Mouse (Mus musculus) forebrain, embryonic 10.5 days (tissue): ENCODE data around the gene Ehd1. TPM values are rescaled to one million over a fixed set of nuclear protein-coding genes. Genes with fewer than 3 reads are reported as not detected.

Experiments used
- DNase-seq: peaks from one replicate; pipeline ENCODE4 v3.0.0-alpha.2; 2017; ENCODE audit warnings: low spot score; ENCODE audit errors: extremely low spot score
- H3K27ac ChIP-seq: fragments of 300-500 bp; sonication (generic); 2 replicates; pipeline ENCODE4 v1.5.1; 2016; ENCODE audit warnings: mild to moderate bottlenecking
- H3K27me3 ChIP-seq: fragments of 300-500 bp; sonication (generic); 2 replicates; pipeline ENCODE4 v1.6.1; 2016; ENCODE audit warnings: mild to moderate bottlenecking; ENCODE audit not compliant: poor library complexity, severe bottlenecking
- H3K36me3 ChIP-seq: fragments of 300-500 bp; sonication (generic); replicated peaks from 2 replicates; pipeline ENCODE4 v1.6.1; 2016; ENCODE audit warnings: mild to moderate bottlenecking, moderate library complexity
- H3K4me1 ChIP-seq: fragments of 300-500 bp; sonication (generic); 2 replicates; pipeline ENCODE4 v1.6.1; 2016
- H3K4me3 ChIP-seq: fragments of 300-500 bp; sonication (generic); 2 replicates; pipeline ENCODE4 v1.5.1; 2016; ENCODE audit warnings: mild to moderate bottlenecking, moderate library complexity
- H3K9me3 ChIP-seq: fragments of 300-500 bp; sonication (generic); 2 replicates; pipeline ENCODE4 v1.6.1; 2016; ENCODE audit warnings: mild to moderate bottlenecking, moderate library complexity
- WGBS: fragments of 180-500 bp; shearing (Covaris S2); methylation state at CpG from one replicate; pipeline ENCODE4 v1.1.7; 2016; 5-methylcytosine and 5-hydroxymethylcytosine counted together
- polyA plus RNA-seq: library from polyadenylated mRNA; unstranded; fragments of >200 nt; fragmentation: Nextera tagmentation; extraction: Ambion mirVana; gene quantifications from 2 replicates; pipeline ENCODE4 v1.2.1, GENCODE M21; 2016

The Ehd1 gene
- polyA plus RNA-seq, 1 experiment from 2014 or later: 82.1 TPM

DNA sequence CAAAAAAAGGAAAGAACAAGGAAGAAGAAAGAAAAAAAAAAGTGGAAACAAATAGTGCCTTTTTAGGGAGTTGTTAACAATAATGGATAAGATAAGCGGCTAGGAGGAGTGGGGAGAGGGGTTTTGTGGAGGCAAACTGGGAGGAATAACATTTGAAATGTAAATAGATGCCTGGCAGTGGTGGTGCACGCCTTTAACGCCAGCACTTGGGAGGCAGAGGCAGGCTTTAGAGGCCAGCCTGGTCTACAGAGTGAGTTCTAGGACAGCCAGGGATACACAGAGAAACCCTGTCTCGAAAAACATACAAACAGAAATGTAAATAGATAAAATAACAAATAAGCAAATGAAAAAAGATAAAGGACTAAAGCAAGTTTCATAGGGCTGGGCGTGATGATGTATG lies 35.8 kb upstream of the Ehd1 start:
- H3K27ac ChIP-seq: peak overlapping the region; percentile 87
- WGBS: 44% methylated on average over 5 of the region's 5 CpGs
- peaks cover 16% of the 10 kb centered on the region for H3K36me3 ChIP-seq
- no peaks in the 10 kb centered on the region for H3K9me3 ChIP-seq
- DNase-seq: no peak
- no peaks in the 10 kb centered on the region for H3K27me3 ChIP-seq
- H3K4me3 ChIP-seq: peak overlapping the region; percentile 92; the same call in 1 of the 2 replicates
- H3K4me1 ChIP-seq: peaks cover 30% of the 10 kb centered on the region

DNA sequence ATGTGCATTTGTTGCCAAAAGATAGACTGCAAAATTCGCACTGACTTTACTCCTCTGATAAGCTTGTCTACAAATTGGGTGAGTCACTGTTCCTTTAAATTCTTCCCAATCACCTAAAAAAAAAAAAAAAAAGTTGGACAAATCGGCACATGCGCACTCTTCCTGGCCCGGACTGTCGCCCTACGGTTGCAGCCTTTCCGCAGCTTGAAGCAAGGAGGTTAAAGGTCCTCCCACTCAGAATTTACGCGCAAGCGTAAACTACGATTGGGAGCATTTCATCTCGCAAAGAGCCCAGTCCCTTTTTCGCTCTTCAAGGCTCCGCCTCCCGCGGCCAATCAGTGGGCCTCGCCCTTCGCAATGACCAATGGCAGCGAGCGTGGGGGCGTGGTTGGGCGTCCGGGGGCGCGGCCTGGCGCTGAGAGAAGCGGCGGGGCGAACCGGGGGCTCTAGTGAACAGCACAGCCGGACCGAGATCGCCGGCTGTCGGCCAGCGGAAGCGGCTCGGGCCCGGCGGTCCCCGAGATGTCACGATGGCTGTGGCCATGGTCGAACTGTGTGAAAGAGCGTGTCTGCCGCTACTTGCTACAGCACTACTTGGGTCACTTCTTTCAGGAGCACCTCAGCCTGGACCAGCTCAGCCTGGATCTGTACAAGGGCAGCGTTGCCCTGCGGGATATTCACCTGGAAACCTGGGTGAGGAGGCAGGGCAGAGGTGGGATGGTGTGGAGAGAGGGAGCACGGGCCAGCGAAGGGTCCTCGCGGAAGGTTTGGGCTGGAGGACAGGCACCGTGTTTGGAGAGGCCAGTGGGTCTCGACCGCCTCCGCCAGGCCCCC lies 35.0 kb upstream of the Ehd1 start, which contains the start of gene Atg2a:
TSS of gene Atg2a (plus strand) at position 395 of the 834 bp plus-strand sequence.
- WGBS: under 1% methylated on average over 55 of the region's 55 CpGs
- Histone ChIP-seq H3K9me3 (no peaks in the 10 kb centered on the region), H3K27ac (peak within 1 kb of the TSS; percentile 87)

DNA sequence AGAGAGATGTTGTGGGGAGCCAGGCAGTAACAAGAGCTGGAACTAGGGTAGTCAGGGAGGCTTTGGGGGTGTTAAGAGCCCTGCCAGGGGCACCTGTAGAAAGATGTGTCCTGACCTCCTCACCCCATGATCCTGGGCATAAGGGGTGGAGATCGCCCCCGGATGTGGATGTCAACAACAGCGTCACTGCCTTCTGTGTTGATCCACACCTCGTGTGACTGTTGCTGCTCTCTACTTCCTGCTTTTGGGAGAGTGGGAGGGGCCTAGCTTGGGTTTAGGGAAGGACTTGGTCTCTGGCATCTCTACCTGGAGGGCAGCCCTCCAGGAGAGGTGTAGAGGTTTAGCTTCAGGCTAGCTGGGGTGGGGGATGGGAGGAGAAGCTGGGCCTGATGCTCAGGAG lies 34.2 kb upstream of the Ehd1 start:
- Histone ChIP-seq H3K27ac (peak overlapping the region; percentile 87), H3K4me1 (peaks cover 20% of the 10 kb centered on the region), H3K27me3 (no peaks in the 10 kb centered on the region), H3K36me3 (peaks cover 32% of the 10 kb centered on the region), H3K4me3 (peak overlapping the region; percentile 92), H3K9me3 (no peaks in the 10 kb centered on the region)
- DNase-seq: no peak
- WGBS: 3% methylated on average over 4 of the region's 4 CpGs

More for the DNA sequence above, 35.0 kb upstream of the Ehd1 start, which contains the start of gene Atg2a:
- peak; percentile 98 for DNase-seq
- Histone ChIP-seq H3K36me3 (peaks cover 24% of the 10 kb centered on the region), H3K4me3 (peak within 1 kb of the TSS; percentile 92), H3K27me3 (no peaks in the 10 kb centered on the region), H3K4me1 (peaks cover 22% of the 10 kb centered on the region)

DNA sequence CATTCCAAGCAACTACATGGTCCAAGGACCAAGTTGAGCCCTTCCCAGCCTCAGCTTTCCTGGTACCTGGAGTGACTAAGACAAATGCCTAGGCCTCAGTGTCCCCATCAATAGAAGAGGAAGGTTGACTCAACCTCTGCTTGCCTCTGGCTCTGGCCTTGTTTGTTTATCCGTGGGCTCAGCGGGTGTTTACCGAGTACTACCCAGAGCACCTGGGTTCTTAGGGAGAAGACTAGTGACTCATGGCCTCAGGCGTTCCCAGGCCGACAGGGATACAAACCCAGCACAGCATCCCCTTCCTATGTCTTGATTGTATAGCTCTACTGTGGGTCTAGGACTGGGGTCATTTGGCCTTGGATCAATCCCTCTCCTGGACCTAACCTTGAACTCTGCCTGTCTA lies 33.3 kb upstream of the Ehd1 start:
- H3K36me3 ChIP-seq: peaks cover 41% of the 10 kb centered on the region
- no peak overlapping the region for H3K27ac ChIP-seq
- H3K4me1 ChIP-seq: peaks cover 20% of the 10 kb centered on the region
- no peaks in the 10 kb centered on the region for H3K9me3 ChIP-seq
- DNase-seq: no peak
- H3K27me3 ChIP-seq: no peaks in the 10 kb centered on the region
- H3K4me3 ChIP-seq: peak overlapping the region; percentile 92
- 84% methylated on average over 5 of the region's 5 CpGs for WGBS

DNA sequence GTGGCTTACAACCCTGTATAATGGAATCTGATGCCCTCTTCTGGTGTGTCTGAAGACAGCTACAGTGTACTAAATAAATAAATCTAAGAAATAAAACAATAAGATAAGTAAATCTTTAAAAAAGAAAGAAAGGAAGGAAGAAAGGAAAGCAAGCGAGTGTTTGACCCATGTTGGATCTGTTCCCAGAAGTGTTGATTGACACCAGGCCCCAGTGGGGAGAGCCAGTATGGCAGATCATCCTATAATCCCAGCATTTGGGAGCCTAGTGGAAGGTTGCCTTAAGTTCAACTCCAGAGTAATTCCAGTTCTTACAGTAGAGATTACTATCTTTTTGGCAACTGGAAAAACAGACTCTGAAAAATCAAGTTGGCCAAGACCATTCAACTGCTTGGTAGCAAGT lies 30.7 kb upstream of the Ehd1 start:
- H3K4me1 ChIP-seq: peaks cover 16% of the 10 kb centered on the region
- H3K27ac ChIP-seq: no peak overlapping the region
- no peaks in the 10 kb centered on the region for H3K27me3 ChIP-seq
- 86% methylated on average over 1 of the region's 1 CpGs for WGBS
- H3K36me3 ChIP-seq: peaks cover 64% of the 10 kb centered on the region
- no peak overlapping the region for H3K4me3 ChIP-seq
- DNase-seq: no peak
- H3K9me3 ChIP-seq: no peaks in the 10 kb centered on the region

DNA sequence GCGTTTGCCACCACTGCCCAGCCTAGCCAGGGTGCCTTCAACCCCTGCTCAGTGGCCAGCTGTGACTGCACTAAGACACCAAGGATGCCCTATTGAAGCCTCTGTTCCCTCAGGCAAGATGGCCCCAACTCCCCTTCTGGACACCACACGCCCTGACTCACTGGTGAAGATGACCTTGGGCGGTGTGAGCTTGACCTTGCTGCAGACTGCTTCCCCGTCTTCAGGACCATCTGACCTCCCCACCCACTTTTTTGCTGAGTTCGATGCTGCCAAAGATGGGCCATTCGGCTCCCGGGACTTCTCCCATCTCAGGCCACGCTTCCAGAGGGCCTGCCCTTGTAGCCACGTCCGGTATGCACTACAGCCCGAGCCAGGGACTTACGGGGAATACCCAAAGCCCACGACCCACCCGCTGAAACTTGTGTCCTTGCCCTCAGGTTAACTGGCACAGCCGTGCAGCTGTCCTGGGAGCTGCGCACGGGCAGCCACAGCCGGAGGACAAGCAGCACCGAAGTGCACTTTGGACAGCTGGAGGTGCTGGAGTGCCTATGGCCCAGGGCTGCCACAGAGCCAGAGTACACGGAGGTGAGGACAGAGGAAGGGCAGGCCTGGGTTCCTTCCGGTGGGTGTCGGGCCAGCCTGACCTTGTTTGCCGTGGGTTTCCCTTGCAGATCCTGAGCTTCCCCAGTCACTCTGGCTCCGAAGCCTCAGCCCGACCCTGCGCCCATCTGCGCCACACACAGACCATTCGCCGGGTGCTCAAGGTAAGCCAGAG lies 28.8 kb upstream of the Ehd1 start:
- DNase-seq: no peak
- Histone ChIP-seq H3K36me3 (peaks cover 83% of the 10 kb centered on the region), H3K27ac (no peak overlapping the region), H3K4me1 (peaks cover 3% of the 10 kb centered on the region), H3K9me3 (no peaks in the 10 kb centered on the region), H3K4me3 (no peak overlapping the region), H3K27me3 (no peaks in the 10 kb centered on the region)
- 95% methylated on average over 29 of the region's 29 CpGs for WGBS

DNA sequence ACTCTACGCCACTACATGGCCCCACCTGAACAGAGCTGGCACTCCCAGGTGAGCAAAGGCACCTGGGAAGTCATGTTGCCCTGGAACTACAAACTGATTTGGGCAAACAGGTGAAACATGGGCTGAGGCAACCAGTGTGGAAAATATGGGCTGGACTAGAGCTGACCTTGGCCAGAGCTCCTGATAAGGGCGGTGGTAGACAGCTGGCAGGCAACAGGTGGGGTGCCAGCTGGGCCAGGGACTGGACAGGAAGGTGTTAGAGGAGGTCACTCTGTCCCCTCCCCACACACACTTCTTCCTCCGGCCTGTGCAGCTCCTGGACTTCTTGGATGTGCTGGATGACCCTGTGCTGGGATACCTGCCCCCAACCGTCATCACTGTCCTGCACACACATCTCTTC lies 23.5 kb upstream of the Ehd1 start:
- Histone ChIP-seq H3K27ac (no peak overlapping the region), H3K27me3 (no peaks in the 10 kb centered on the region), H3K4me3 (no peak overlapping the region), H3K36me3 (peaks cover 96% of the 10 kb centered on the region), H3K4me1 (no peaks in the 10 kb centered on the region), H3K9me3 (no peaks in the 10 kb centered on the region)
- WGBS: 94% methylated on average over 4 of the region's 4 CpGs
- DNase-seq: no peak

DNA sequence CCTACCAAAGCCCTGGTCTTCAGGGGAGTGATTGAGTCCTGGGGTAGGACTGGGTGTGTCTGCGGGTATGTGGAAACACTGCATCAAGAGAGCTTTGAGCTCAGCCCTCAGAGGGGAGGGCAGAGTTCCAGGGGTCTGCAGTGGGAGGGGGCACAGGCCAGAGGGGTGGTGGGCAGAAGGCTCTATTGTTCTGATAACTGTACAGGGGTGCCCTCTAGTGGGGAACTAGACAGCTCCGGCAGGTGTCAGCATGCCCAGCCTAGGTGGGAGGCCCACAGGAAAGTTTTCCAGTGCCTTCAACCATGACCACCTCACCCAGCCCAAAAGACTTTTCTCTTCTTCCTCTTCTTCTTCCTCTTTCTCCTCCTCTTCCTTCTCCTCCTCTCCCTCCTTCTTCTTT lies 16.1 kb upstream of the Ehd1 start:
- Histone ChIP-seq H3K36me3 (peaks cover 68% of the 10 kb centered on the region), H3K4me1 (no peaks in the 10 kb centered on the region), H3K9me3 (peaks cover 5% of the 10 kb centered on the region; the same call in 1 of the 2 replicates), H3K27me3 (no peaks in the 10 kb centered on the region), H3K4me3 (no peak overlapping the region), H3K27ac (no peak overlapping the region)
- DNase-seq: no peak
- 63% methylated on average over 2 of the region's 2 CpGs for WGBS

DNA sequence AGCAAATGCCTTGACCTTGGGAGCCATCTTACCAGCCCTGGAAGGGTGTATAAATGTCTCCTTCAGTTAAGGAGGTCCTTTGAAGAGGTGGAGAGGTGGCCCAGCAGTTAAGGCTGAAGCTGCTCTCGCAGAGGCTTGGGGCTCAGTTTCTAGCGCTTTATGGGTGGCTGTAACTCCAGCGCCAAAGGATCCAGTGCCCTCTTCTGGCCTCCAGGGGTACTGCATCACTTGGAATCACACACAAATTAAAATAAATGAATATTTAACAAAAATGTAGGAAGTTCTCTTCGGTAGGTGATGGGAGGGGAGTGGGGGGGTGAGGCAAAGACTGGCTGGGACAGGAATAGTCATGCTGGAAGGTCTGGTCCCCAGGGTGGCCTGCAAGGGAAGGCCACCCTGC lies 15.6 kb upstream of the Ehd1 start:
- no peaks in the 10 kb centered on the region for H3K27me3 ChIP-seq
- WGBS: 85% methylated on average over 4 of the region's 4 CpGs
- H3K4me1 ChIP-seq: no peaks in the 10 kb centered on the region
- no peak overlapping the region for H3K27ac ChIP-seq
- H3K36me3 ChIP-seq: peaks cover 63% of the 10 kb centered on the region
- no peak overlapping the region for H3K4me3 ChIP-seq
- peaks cover 5% of the 10 kb centered on the region; the same call in 1 of the 2 replicates for H3K9me3 ChIP-seq
- DNase-seq: no peak

DNA sequence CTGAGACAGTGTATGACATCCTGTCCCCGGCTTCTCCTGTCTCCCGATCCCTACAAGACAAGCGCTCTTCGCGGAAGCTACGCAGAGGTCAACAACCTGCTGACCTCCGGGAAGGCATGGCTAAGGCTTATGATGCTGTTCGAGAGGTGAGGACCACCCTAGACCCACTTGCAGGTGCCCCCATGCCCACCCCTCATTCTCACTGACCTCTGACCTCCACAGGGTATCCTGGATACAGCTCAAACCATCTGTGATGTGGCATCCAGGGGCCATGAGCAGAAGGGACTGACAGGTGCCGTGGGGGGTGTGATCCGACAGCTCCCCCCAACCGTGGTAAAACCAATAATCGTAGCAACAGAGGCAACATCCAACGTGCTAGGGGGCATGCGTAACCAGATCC lies 15.1 kb upstream of the Ehd1 start:
- WGBS: 93% methylated on average over 14 of the region's 14 CpGs
- H3K27ac ChIP-seq: no peak overlapping the region
- no peak overlapping the region for H3K4me3 ChIP-seq
- H3K36me3 ChIP-seq: peaks cover 58% of the 10 kb centered on the region
- H3K9me3 ChIP-seq: peaks cover 5% of the 10 kb centered on the region; the same call in 1 of the 2 replicates
- no peaks in the 10 kb centered on the region for H3K4me1 ChIP-seq
- H3K27me3 ChIP-seq: no peaks in the 10 kb centered on the region
- no peak for DNase-seq

DNA sequence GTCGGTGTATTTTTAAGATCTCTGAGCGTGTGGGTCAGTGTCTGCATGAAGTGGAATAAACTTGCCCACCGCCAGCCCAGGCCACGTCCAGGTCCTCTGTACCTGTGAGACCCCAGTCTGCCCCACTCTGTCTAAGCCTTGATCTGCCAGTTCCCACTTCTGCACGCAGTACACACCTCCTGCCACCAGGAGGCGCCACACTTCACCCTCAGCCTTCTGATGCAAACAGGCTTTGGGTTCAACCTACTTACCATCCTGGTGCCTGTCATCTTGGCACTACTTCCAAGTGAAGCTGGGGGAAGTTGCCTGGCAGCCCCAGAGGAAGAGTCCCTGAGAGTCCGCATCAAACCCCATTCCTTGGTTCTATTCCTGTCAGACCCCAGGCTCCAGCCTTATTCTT lies 14.3 kb upstream of the Ehd1 start:
- H3K27ac ChIP-seq: no peak overlapping the region
- DNase-seq: peak; percentile 69
- peaks cover 50% of the 10 kb centered on the region for H3K36me3 ChIP-seq
- H3K4me3 ChIP-seq: no peak overlapping the region
- H3K9me3 ChIP-seq: peaks cover 5% of the 10 kb centered on the region; the same call in 1 of the 2 replicates
- 55% methylated on average over 7 of the region's 7 CpGs for WGBS
- no peaks in the 10 kb centered on the region for H3K27me3 ChIP-seq
- H3K4me1 ChIP-seq: no peaks in the 10 kb centered on the region

DNA sequence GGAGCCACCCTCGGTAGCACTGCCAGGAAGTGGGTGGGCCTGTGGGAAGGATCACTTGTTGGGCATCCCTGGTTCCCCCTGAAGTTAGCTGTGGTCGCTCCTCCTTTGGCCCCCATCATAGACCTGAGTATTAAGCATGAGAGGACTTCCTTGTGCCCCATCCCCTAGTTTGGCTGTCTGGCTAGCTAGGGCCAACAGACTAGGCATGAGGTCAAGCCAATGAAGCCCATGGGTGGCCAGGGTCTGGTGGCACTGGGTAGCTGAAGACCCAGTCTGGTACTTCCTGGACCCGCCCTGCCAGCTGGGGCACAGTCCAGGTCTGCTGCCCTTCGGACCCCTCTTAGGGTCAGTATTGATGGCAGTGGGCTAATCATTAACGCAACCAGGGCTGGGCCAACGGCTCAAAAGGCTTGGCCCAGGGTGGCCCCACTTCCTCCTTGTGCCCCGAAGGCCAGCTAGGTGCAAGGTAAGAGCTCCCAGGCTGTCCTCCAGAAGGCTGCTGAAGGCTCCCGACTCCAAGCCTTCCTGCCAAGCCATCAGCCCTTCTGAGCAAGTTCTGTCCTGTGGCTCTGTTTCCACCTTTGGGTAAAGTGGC lies 13.6 kb upstream of the Ehd1 start:
- DNase-seq: no peak
- Histone ChIP-seq H3K27ac (no peak overlapping the region), H3K36me3 (peaks cover 43% of the 10 kb centered on the region), H3K4me3 (no peak overlapping the region), H3K9me3 (peaks cover 5% of the 10 kb centered on the region; the same call in 1 of the 2 replicates), H3K27me3 (no peaks in the 10 kb centered on the region), H3K4me1 (0 out of 2 replicates have a peak, but pooled peaks cover under 1% of the 10 kb centered on the region)
- WGBS: 94% methylated on average over 8 of the region's 8 CpGs
